Mouse (Mus musculus) lung, postnatal 25 days (tissue): ENCODE results near the gene Fam20a.

Experiments
- DNase-seq: peaks from one replicate; pipeline ENCODE4 v3.0.0; 2022; ENCODE audit warnings: low spot score

The Fam20a gene

GRCm38 (mm10) chr11:109716981-109717380 lies 5.1 kb downstream of the Fam20a start:
- DNase-seq: no peak

GRCm38 (mm10) chr11:109715311-109715781 lies 6.7 kb downstream of the Fam20a start:
- DNase-seq: no peak

- no peak for DNase-seq
Observed at GRCm38 (mm10) chr11:109714341-109715247, 7.5 kb downstream of the Fam20a start.

- DNase-seq: no peak
Observed at GRCm38 (mm10) chr11:109709501-109709900, 12.6 kb downstream of the Fam20a start.

GRCm38 (mm10) chr11:109708786-109709185 lies 13.3 kb downstream of the Fam20a start:
- no peak for DNase-seq

- DNase-seq: no peak
Observed at GRCm38 (mm10) chr11:109707442-109707841, 14.6 kb downstream of the Fam20a start.

- no peak for DNase-seq
Observed at GRCm38 (mm10) chr11:109706586-109706985, 15.5 kb downstream of the Fam20a start.

- peak; percentile 55 for DNase-seq
Observed at GRCm38 (mm10) chr11:109706055-109706412, 16.0 kb downstream of the Fam20a start.

GRCm38 (mm10) chr11:109705336-109706054 lies 16.6 kb downstream of the Fam20a start:
- DNase-seq: no peak

GRCm38 (mm10) chr11:109704311-109705205 lies 17.5 kb downstream of the Fam20a start:
- DNase-seq: no peak

- DNase-seq: no peak
Observed at GRCm38 (mm10) chr11:109703845-109704244, 18.2 kb downstream of the Fam20a start.

GRCm38 (mm10) chr11:109702031-109702815 lies 19.9 kb downstream of the Fam20a start:
- DNase-seq: no peak

- no peak for DNase-seq
Observed at GRCm38 (mm10) chr11:109700761-109701160, 21.3 kb downstream of the Fam20a start.

GRCm38 (mm10) chr11:109699784-109700183 lies 22.3 kb downstream of the Fam20a start:
- no peak for DNase-seq

- no peak for DNase-seq
Observed at GRCm38 (mm10) chr11:109698740-109699139, 23.3 kb downstream of the Fam20a start.

GRCm38 (mm10) chr11:109697089-109697643 lies 24.9 kb downstream of the Fam20a start:
- no peak for DNase-seq

- no peak for DNase-seq
Observed at GRCm38 (mm10) chr11:109696519-109696918, 25.6 kb downstream of the Fam20a start.

- no peak for DNase-seq
Observed at GRCm38 (mm10) chr11:109692737-109693136, 29.3 kb downstream of the Fam20a start.

GRCm38 (mm10) chr11:109689539-109689938 lies 32.5 kb downstream of the Fam20a start:
- no peak for DNase-seq

GRCm38 (mm10) chr11:109682221-109682620 lies 39.9 kb downstream of the Fam20a start:
- DNase-seq: no peak

- DNase-seq: peak; percentile 59
Observed at GRCm38 (mm10) chr11:109681556-109681955, 40.5 kb downstream of the Fam20a start.
